Mouse (Mus musculus): ENCODE measurements around the gene Ttc38. TPM values are rescaled to one million over a fixed set of nuclear protein-coding genes. Genes with fewer than 3 reads are reported as not detected.

The Ttc38 gene
- polyA plus RNA-seq, 1 experiment from 2014 or later, result 6.6 TPM

DNA sequence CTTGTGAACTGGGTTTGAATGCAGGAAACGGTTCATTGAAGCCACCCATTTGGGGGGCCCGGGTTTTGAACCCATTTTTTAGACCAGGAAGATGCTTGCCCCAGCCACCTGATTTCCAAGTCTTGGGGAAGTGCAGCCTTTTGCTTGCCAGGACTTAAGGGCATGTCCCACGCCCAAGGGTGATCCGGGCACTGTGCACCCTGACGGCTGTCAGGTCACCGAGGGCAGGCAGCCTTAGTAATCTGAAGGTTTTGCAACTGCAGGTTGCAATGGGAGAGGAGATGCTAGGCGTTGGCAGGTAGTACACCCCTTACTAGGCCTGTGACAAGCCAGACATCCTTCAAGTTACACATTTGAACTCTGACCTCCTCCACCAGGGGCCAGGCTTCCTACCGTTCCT lies 493 bp downstream of the Ttc38 start:
- no peak for ATAC-seq (replicated peaks; ENCODE audit: low FRiP score, low TSS enrichment, low read depth)

DNA sequence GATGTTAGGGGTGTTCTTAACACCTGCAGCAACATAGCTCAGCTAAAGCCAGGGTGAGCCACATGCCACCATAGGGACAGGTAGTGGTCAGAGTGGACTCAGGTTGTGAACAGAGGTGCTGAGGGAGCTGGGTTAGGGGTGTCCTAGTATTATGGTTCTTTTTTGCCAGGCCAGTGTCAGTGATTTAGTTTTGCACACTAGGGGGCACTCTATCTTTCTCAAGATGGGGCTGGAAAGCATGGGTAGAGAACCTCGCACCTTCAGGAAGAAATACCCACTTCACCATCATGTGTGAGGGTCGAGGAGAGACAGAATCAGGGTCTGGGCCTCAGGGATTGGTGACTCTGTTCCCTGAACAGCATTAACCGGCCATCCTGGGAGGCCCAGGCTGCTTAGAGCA lies 3.2 kb downstream of the Ttc38 start:
- H3K9me3 ChIP-seq (ENCODE audit: control insufficient read depth, low read length), result no peaks in the 10 kb centered on the region
- no peak overlapping the region for H3K4me3 ChIP-seq (ENCODE audit: low read depth, low read length)
- DNase-seq (ENCODE audit: low spot score) (no peak), ATAC-seq (replicated peaks; ENCODE audit: low FRiP score, low TSS enrichment, low read depth) (no peak)
- H3K9ac ChIP-seq (ENCODE audit: low read length), result no peak overlapping the region
- 60% methylated on average over 3 of the region's 3 CpGs for WGBS
- no peaks in the 10 kb centered on the region for H3K27me3 ChIP-seq (replicated peaks; ENCODE audit: control insufficient read depth, insufficient read depth, low read length)
- peaks cover 8% of the 10 kb centered on the region for H3K4me1 ChIP-seq (replicated peaks; ENCODE audit: control insufficient read depth, insufficient read depth, low read length)
- H3K27ac ChIP-seq (ENCODE audit: low read depth), result no peak overlapping the region
- no peaks in the 10 kb centered on the region for H3K36me3 ChIP-seq (ENCODE audit: control insufficient read depth, insufficient read depth, low read length)
- no peak overlapping the region for H3K4me2 ChIP-seq (ENCODE audit: low read length)

More for the DNA sequence above, 493 bp downstream of the Ttc38 start:
- peaks cover 8% of the 10 kb centered on the region for H3K4me1 ChIP-seq (replicated peaks; ENCODE audit: control insufficient read depth, insufficient read depth, low read length)
- H3K27ac ChIP-seq (ENCODE audit: low read depth), result no peak overlapping the region
- H3K9ac ChIP-seq (ENCODE audit: low read length), result peak overlapping the region; percentile 37
- no peaks in the 10 kb centered on the region for H3K27me3 ChIP-seq (replicated peaks; ENCODE audit: control insufficient read depth, insufficient read depth, low read length)
- WGBS, result 41% methylated on average over 8 of the region's 8 CpGs
- no peak for DNase-seq (ENCODE audit: low spot score)
- H3K36me3 ChIP-seq (ENCODE audit: control insufficient read depth, insufficient read depth, low read length), result no peaks in the 10 kb centered on the region
- H3K4me3 ChIP-seq (ENCODE audit: low read depth, low read length), result peak overlapping the region; percentile 49
- peak overlapping the region; percentile 77 for H3K4me2 ChIP-seq (ENCODE audit: low read length)
- no peaks in the 10 kb centered on the region for H3K9me3 ChIP-seq (ENCODE audit: control insufficient read depth, low read length)

DNA sequence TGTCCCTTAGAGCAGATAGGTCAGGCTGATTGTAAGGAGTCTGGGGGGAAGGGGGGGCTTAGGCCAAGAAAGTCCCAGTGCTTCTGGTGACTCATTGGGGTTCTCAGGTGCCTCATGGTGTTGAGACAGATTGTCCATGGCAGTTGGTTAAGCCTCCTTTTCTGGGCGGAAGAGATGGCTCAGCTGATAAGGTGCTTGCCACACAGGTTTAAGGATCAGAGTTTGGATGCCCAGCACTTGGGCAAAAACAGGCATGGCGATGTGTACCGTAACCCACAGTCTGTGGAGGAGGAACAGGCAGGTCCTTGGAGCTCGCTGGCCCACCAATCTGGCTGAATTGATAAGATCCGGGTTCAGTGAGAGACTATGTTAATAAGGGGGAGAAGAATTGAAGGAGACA lies 4.8 kb downstream of the Ttc38 start:
- Histone ChIP-seq H3K4me1 (replicated peaks; ENCODE audit: control insufficient read depth, insufficient read depth, low read length) (peaks cover 5% of the 10 kb centered on the region), H3K36me3 (ENCODE audit: control insufficient read depth, insufficient read depth, low read length) (no peaks in the 10 kb centered on the region), H3K27ac (ENCODE audit: low read depth) (no peak overlapping the region), H3K4me2 (ENCODE audit: low read length) (no peak overlapping the region), H3K9ac (ENCODE audit: low read length) (no peak overlapping the region), H3K27me3 (replicated peaks; ENCODE audit: control insufficient read depth, insufficient read depth, low read length) (no peaks in the 10 kb centered on the region), H3K4me3 (ENCODE audit: low read depth, low read length) (no peak overlapping the region), H3K9me3 (ENCODE audit: control insufficient read depth, low read length) (no peaks in the 10 kb centered on the region)
- WGBS, result 93% methylated on average over 5 of the region's 5 CpGs
- ATAC-seq (replicated peaks; ENCODE audit: low FRiP score, low TSS enrichment, low read depth) (no peak), DNase-seq (ENCODE audit: low spot score) (no peak)

DNA sequence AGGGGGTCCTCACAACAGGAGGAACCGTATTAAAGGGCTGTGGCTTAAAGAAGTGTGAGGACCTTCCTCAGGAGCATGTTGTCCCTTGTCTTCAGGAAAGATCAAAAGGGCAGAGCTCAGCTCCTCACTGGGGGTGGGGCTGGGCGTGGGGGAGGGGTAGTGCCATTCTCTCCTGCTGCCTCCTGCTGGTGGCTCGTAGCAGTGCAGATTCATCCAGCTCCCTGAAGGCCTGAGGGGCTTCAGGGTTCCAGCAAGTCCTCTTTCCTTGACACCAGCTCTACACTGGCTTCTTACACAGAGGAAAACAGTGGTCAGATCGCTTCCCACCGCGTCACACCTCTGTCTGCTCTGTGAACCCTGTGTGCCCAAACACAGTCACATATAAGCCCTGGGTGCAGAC lies 8.9 kb downstream of the Ttc38 start:
- Histone ChIP-seq H3K4me2 (ENCODE audit: low read length) (no peak overlapping the region), H3K9ac (ENCODE audit: low read length) (no peak overlapping the region), H3K4me1 (replicated peaks; ENCODE audit: control insufficient read depth, insufficient read depth, low read length) (no peaks in the 10 kb centered on the region), H3K9me3 (ENCODE audit: control insufficient read depth, low read length) (no peaks in the 10 kb centered on the region), H3K36me3 (ENCODE audit: control insufficient read depth, insufficient read depth, low read length) (no peaks in the 10 kb centered on the region), H3K27ac (ENCODE audit: low read depth) (no peak overlapping the region), H3K27me3 (replicated peaks; ENCODE audit: control insufficient read depth, insufficient read depth, low read length) (no peaks in the 10 kb centered on the region), H3K4me3 (ENCODE audit: low read depth, low read length) (no peak overlapping the region)
- peak; percentile 63 for DNase-seq (ENCODE audit: low spot score)
- WGBS, result 33% methylated on average over 6 of the region's 6 CpGs
- no peak for ATAC-seq (replicated peaks; ENCODE audit: low FRiP score, low TSS enrichment, low read depth)

DNA sequence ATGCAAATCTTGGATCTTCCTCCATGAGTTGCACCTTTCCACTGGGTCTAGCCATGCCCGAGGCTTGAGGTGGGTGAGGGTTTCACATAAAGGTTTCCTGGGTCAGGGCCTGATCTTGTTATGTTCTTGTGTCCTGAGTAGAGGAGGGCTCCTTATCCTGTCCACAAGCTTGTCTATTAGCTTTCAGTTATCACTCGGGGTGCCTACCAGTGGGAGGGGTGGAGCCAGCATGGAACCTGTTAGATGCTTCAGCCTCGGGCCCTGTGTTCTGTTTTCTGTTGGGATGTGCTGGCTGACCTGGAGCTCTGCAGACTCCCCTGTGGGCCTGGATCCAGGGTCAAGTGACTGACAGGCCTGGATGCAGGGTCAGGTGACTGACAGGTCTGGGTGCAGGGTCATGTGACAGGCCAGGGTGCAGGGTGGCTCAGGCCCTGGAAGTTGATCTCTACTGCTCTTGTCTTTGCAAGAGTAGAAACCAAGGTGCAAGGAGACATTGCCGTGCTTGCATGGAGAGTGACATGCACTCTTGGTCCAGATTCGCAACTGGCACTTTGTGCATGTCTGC lies 9.8 kb downstream of the Ttc38 start:
- Histone ChIP-seq H3K9me3 (ENCODE audit: control insufficient read depth, low read length) (no peaks in the 10 kb centered on the region), H3K27me3 (replicated peaks; ENCODE audit: control insufficient read depth, insufficient read depth, low read length) (no peaks in the 10 kb centered on the region), H3K4me1 (replicated peaks; ENCODE audit: control insufficient read depth, insufficient read depth, low read length) (no peaks in the 10 kb centered on the region), H3K9ac (ENCODE audit: low read length) (no peak overlapping the region), H3K36me3 (ENCODE audit: control insufficient read depth, insufficient read depth, low read length) (no peaks in the 10 kb centered on the region), H3K4me3 (ENCODE audit: low read depth, low read length) (no peak overlapping the region), H3K4me2 (ENCODE audit: low read length) (no peak overlapping the region), H3K27ac (ENCODE audit: low read depth) (no peak overlapping the region)
- DNase-seq (ENCODE audit: low spot score) (no peak), ATAC-seq (replicated peaks; ENCODE audit: low FRiP score, low TSS enrichment, low read depth) (no peak)
- WGBS, result 75% methylated on average over 5 of the region's 5 CpGs

DNA sequence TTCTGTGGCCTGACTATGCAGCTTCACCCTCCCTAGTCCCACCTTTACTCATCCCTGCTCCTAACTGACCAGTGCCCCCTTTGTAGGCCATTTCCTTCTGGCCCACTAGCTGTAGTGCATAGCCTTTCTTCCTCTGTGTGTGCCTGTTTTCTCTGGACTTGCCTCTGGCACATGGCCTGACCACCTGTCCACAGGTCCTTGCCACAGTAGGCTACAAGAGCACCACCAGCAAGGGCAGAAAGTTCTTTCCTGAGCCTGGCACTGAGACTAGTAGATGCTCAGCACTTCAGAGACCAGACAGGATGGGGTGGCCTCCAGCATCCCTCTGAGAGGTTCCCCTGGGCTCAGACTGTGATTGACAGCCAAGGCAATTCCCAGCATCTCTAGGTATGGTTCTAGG lies 13.0 kb downstream of the Ttc38 start:
- H3K9me3 ChIP-seq (ENCODE audit: control insufficient read depth, low read length), result no peaks in the 10 kb centered on the region
- H3K9ac ChIP-seq (ENCODE audit: low read length), result no peak overlapping the region
- DNase-seq (ENCODE audit: low spot score) (no peak), ATAC-seq (replicated peaks; ENCODE audit: low FRiP score, low TSS enrichment, low read depth) (no peak)
- no peaks in the 10 kb centered on the region for H3K27me3 ChIP-seq (replicated peaks; ENCODE audit: control insufficient read depth, insufficient read depth, low read length)
- no peak overlapping the region for H3K27ac ChIP-seq (ENCODE audit: low read depth)
- no peak overlapping the region for H3K4me3 ChIP-seq (ENCODE audit: low read depth, low read length)
- H3K36me3 ChIP-seq (ENCODE audit: control insufficient read depth, insufficient read depth, low read length), result no peaks in the 10 kb centered on the region
- H3K4me2 ChIP-seq (ENCODE audit: low read length), result no peak overlapping the region
- no peaks in the 10 kb centered on the region for H3K4me1 ChIP-seq (replicated peaks; ENCODE audit: control insufficient read depth, insufficient read depth, low read length)

DNA sequence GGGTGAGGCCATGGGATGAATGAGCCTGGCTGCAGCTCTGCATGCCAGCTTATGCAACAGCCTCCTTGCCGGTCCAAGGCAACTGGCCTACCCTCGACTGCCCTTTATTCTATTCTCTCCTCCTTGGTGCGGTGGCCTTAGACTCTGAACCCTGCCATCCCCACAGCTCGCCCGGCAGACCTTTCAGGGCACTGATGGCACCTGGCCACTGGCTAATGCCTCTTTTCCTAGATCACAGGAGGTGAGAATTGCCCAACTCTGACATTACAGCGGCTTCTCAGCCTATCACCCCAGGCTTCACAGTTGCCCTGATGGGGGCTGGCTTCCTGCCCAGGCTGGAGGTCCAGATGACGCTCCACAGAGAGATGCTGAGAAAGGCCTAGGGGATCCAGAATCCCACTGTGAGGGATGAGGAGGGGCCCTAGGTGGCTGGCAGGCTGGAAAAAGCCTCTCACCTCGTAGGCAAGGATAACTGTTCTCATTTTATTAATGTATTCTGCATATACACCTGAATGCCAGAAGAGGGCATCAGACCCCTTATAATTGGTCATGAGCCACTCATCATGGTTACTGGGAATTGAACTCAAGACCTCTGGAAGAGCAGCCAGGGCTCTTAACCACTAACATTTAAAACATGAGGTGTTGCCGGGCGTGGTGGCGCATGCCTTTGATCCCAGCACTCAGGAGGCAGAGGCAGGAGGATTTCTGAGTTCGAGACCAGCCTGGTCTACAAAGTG lies 19.7 kb downstream of the Ttc38 start:
- H3K4me2 ChIP-seq (ENCODE audit: low read length), result no peak overlapping the region
- whole genome bisulfite sequencing, result 81% methylated on average over 12 of the region's 12 CpGs
- H3K4me1 ChIP-seq (replicated peaks; ENCODE audit: control insufficient read depth, insufficient read depth, low read length), result no peaks in the 10 kb centered on the region

DNA sequence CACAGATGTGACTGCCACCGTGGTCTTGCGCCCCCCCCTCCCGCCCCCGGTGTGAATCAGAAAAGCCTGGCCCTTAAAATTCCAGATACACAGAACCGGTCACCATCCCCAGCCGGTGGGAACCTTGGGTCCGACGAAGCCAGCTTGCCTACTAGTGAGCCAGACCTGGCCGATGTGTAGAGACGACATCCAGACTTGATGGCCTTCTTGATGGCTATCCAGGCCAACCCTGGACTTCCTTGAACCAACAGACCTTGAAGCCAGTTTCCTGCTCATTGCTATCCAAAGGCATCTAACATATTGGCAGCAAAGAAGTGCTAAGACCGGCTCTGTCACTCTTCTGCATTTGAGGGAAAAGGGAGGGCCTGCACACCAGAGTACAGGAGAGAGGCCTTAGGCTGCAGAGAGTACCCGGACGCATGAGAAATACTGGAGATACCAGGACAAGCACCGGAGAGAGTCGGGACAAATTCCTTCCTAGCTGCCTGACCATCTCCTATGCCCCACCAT lies 26.9 kb downstream of the Ttc38 start:
- no peak overlapping the region; the same call in 1 of the 2 replicates for H3K27ac ChIP-seq (ENCODE audit: low read depth)
- ATAC-seq (replicated peaks; ENCODE audit: low FRiP score, low TSS enrichment, low read depth) (peak; percentile 21; the same call in 1 of the 2 replicates), DNase-seq (ENCODE audit: low spot score) (no peak)

More for the DNA sequence above, 19.7 kb downstream of the Ttc38 start:
- DNase-seq (ENCODE audit: low spot score) (no peak), ATAC-seq (replicated peaks; ENCODE audit: low FRiP score, low TSS enrichment, low read depth) (no peak)
- no peaks in the 10 kb centered on the region for H3K27me3 ChIP-seq (replicated peaks; ENCODE audit: control insufficient read depth, insufficient read depth, low read length)
- no peak overlapping the region for H3K9ac ChIP-seq (ENCODE audit: low read length)
- no peak overlapping the region for H3K4me3 ChIP-seq (ENCODE audit: low read depth, low read length)
- H3K36me3 ChIP-seq (ENCODE audit: control insufficient read depth, insufficient read depth, low read length), result no peaks in the 10 kb centered on the region
- no peak overlapping the region for H3K27ac ChIP-seq (ENCODE audit: low read depth)
- no peaks in the 10 kb centered on the region for H3K9me3 ChIP-seq (ENCODE audit: control insufficient read depth, low read length)

More for the DNA sequence above, 26.9 kb downstream of the Ttc38 start:
- H3K4me3 ChIP-seq (ENCODE audit: low read depth, low read length), result peak overlapping the region; percentile 71
- no peaks in the 10 kb centered on the region for H3K9me3 ChIP-seq (ENCODE audit: control insufficient read depth, low read length)
- peak overlapping the region; percentile 75 for H3K4me2 ChIP-seq (ENCODE audit: low read length)
- peaks cover 28% of the 10 kb centered on the region for H3K36me3 ChIP-seq (ENCODE audit: control insufficient read depth, insufficient read depth, low read length)
- H3K27me3 ChIP-seq (replicated peaks; ENCODE audit: control insufficient read depth, insufficient read depth, low read length), result no peaks in the 10 kb centered on the region
- peaks cover 16% of the 10 kb centered on the region for H3K4me1 ChIP-seq (replicated peaks; ENCODE audit: control insufficient read depth, insufficient read depth, low read length)
- peak overlapping the region; percentile 65 for H3K9ac ChIP-seq (ENCODE audit: low read length)
- 11% methylated on average over 15 of the region's 15 CpGs for WGBS

Data from intestine, embryonic 14.5 days (tissue).